Mouse (Mus musculus) forebrain, postnatal 0 days (tissue): ENCODE measurements around the gene Itgb5. TPM values are rescaled to one million over a fixed set of nuclear protein-coding genes. Genes with fewer than 3 reads are reported as not detected.

Experiments
- ATAC-seq: fragments of 200-750 bp; cut with Nextera tagmentation; 2 replicates; pipeline ENCODE4 v1.8.0; 2017; ENCODE audit warnings: mild to moderate bottlenecking, moderate library complexity
- DNase-seq: peaks from one replicate; pipeline ENCODE4 v3.0.0-alpha.2; 2015
- H3K27ac ChIP-seq: fragments of 300-500 bp; sonication (generic); 2 replicates; pipeline ENCODE4 v1.5.1; 2014; ENCODE audit warnings: low read depth, mild to moderate bottlenecking, antibody characterized with exemption, low read length, moderate library complexity, mixed read lengths
- H3K27me3 ChIP-seq: fragments of 300-500 bp; sonication (generic); 2 replicates; pipeline ENCODE4 v1.6.1; 2014; ENCODE audit warnings: mild to moderate bottlenecking, low read length, mixed read lengths; ENCODE audit not compliant: insufficient read depth
- H3K36me3 ChIP-seq: fragments of 300-500 bp; sonication (generic); 2 replicates; pipeline ENCODE4 v1.6.1; 2014; ENCODE audit warnings: mild to moderate bottlenecking, moderate library complexity; ENCODE audit not compliant: insufficient read depth
- H3K4me1 ChIP-seq: fragments of 300-500 bp; sonication (generic); 2 replicates; pipeline ENCODE4 v1.6.1; 2014; ENCODE audit warnings: antibody characterized with exemption; ENCODE audit not compliant: insufficient read depth
- H3K4me2 ChIP-seq: fragments of 300-500 bp; sonication (generic); 2 replicates; pipeline ENCODE4 v1.6.1; 2014; ENCODE audit warnings: low read depth, mild to moderate bottlenecking, moderate library complexity
- H3K4me3 ChIP-seq: fragments of 300-500 bp; sonication (generic); 2 replicates; pipeline ENCODE4 v1.5.1; 2014; ENCODE audit warnings: low read depth, low read length, mixed read lengths
- H3K9ac ChIP-seq: fragments of 300-500 bp; sonication (generic); 2 replicates; pipeline ENCODE4 v1.6.1; 2014; ENCODE audit warnings: mild to moderate bottlenecking
- H3K9me3 ChIP-seq: fragments of 300-500 bp; sonication (generic); 2 replicates; pipeline ENCODE4 v1.6.1; 2016; ENCODE audit warnings: low read length
- CTCF ChIP-seq: sonication (generic); IDR thresholded peaks from 2 replicates; pipeline ENCODE4 v1.5.1; 2016; ENCODE audit warnings: antibody characterized with exemption, control low read depth, low read depth
- WGBS: fragments of 180-500 bp; shearing (Covaris S2); extraction: QIAGEN DNeasy Blood & Tissue Kit; methylation state at CpG from one replicate; pipeline ENCODE4 v1.1.7; 2014; 5-methylcytosine and 5-hydroxymethylcytosine counted together
- polyA plus RNA-seq: library from polyadenylated mRNA; unstranded; fragments of >200 nt; fragmentation: Nextera tagmentation; extraction: Ambion mirVana; gene quantifications from 2 replicates; pipeline ENCODE4 v1.2.1, GENCODE M21; 2015
- total RNA-seq: library from RNA; depleted of rRNA; stranded (reverse); fragments of >200 nt; gene quantifications from 2 replicates; pipeline ENCODE4 v1.2.3, GENCODE M21; 2014

Itgb5 gene
- total and polyA plus RNA-seq, 2 experiments from 2014 or later = 19.7 to 49.3 TPM

- 5% methylated on average over 21 of the region's 21 CpGs for WGBS
- peak; percentile 25; the same call in 1 of the 2 replicates for ATAC-seq
- no peak for TF ChIP-seq CTCF
- 0 out of 2 replicates have a peak overlapping the region, but pooled peaks have one; percentile 6 for H3K27ac ChIP-seq
- DNase-seq = peak; percentile 53
- peak overlapping the region; percentile 7; the same call in 1 of the 2 replicates for H3K4me3 ChIP-seq
- no peak overlapping the region for H3K9ac ChIP-seq
- peaks cover 6% of the 10 kb centered on the region; the same call in 1 of the 2 replicates for H3K4me1 ChIP-seq
- peaks cover 17% of the 10 kb centered on the region for H3K27me3 ChIP-seq
- peak overlapping the region; percentile 31 for H3K4me2 ChIP-seq
- H3K9me3 ChIP-seq = no peaks in the 10 kb centered on the region
- no peaks in the 10 kb centered on the region for H3K36me3 ChIP-seq
Observed at GRCm38 (mm10) chr16:33832728-33833428, 3.4 kb downstream of the Itgb5 start.

GRCm38 (mm10) chr16:33833429-33833753 is 3.9 kb downstream of the Itgb5 start:
- Histone ChIP-seq H3K36me3 (no peaks in the 10 kb centered on the region), H3K4me3 (no peak overlapping the region), H3K9ac (no peak overlapping the region), H3K27ac (0 out of 2 replicates have a peak overlapping the region, but pooled peaks have one; percentile 10), H3K27me3 (peaks cover 17% of the 10 kb centered on the region), H3K9me3 (no peaks in the 10 kb centered on the region), H3K4me2 (peak overlapping the region; percentile 31), H3K4me1 (peaks cover 6% of the 10 kb centered on the region; the same call in 1 of the 2 replicates)
- DNase-seq = no peak
- 5% methylated on average over 5 of the region's 5 CpGs for WGBS
- TF ChIP-seq CTCF = no peak
- no peak for ATAC-seq

- ATAC-seq = peak; percentile 58; the same call in 1 of the 2 replicates
- WGBS = 5% methylated on average over 25 of the region's 25 CpGs
- H3K27ac ChIP-seq = peak overlapping the region; percentile 21; the same call in 1 of the 2 replicates
- peak overlapping the region; percentile 31 for H3K4me2 ChIP-seq
- H3K9ac ChIP-seq = no peak overlapping the region
- H3K9me3 ChIP-seq = no peaks in the 10 kb centered on the region
- peak; percentile 22; the same call in 1 of the 2 replicates for TF ChIP-seq CTCF
- peak; percentile 26 for DNase-seq
- H3K36me3 ChIP-seq = no peaks in the 10 kb centered on the region
- H3K27me3 ChIP-seq = peaks cover 17% of the 10 kb centered on the region
- H3K4me1 ChIP-seq = peaks cover 6% of the 10 kb centered on the region; the same call in 1 of the 2 replicates
- H3K4me3 ChIP-seq = no peak overlapping the region
Observed at GRCm38 (mm10) chr16:33833781-33834482, 4.5 kb downstream of the Itgb5 start.

- H3K27ac ChIP-seq = no peak overlapping the region
- TF ChIP-seq CTCF = no peak
- H3K4me1 ChIP-seq = peaks cover 6% of the 10 kb centered on the region; the same call in 1 of the 2 replicates
- DNase-seq = no peak
- no peak overlapping the region for H3K4me3 ChIP-seq
- 88% methylated on average over 3 of the region's 3 CpGs for WGBS
- peaks cover 7% of the 10 kb centered on the region for H3K27me3 ChIP-seq
- no peak for ATAC-seq
- no peak overlapping the region for H3K9ac ChIP-seq
- no peak overlapping the region for H3K4me2 ChIP-seq
- no peaks in the 10 kb centered on the region for H3K36me3 ChIP-seq
- no peaks in the 10 kb centered on the region for H3K9me3 ChIP-seq
Observed at GRCm38 (mm10) chr16:33836676-33837075, 7.2 kb downstream of the Itgb5 start.

- Histone ChIP-seq H3K9me3 (no peaks in the 10 kb centered on the region), H3K36me3 (no peaks in the 10 kb centered on the region), H3K27me3 (peaks cover 7% of the 10 kb centered on the region), H3K4me1 (peaks cover 6% of the 10 kb centered on the region; the same call in 1 of the 2 replicates), H3K27ac (no peak overlapping the region), H3K4me2 (no peak overlapping the region), H3K4me3 (no peak overlapping the region), H3K9ac (no peak overlapping the region)
- ATAC-seq (no peak), DNase-seq (no peak)
- TF ChIP-seq CTCF = no peak
- WGBS = 71% methylated on average over 3 of the region's 3 CpGs
Observed at GRCm38 (mm10) chr16:33837191-33837590, 7.7 kb downstream of the Itgb5 start.

GRCm38 (mm10) chr16:33840616-33841015 is 11.2 kb downstream of the Itgb5 start:
- no peak for TF ChIP-seq CTCF
- 75% methylated on average over 6 of the region's 6 CpGs for WGBS
- no peak overlapping the region for H3K4me3 ChIP-seq

More at GRCm38 (mm10) chr16:33840616-33841015, 11.2 kb downstream of the Itgb5 start:
- Histone ChIP-seq H3K27me3 (no peaks in the 10 kb centered on the region), H3K27ac (no peak overlapping the region), H3K9me3 (no peaks in the 10 kb centered on the region), H3K4me1 (no peaks in the 10 kb centered on the region), H3K36me3 (no peaks in the 10 kb centered on the region), H3K9ac (no peak overlapping the region), H3K4me2 (no peak overlapping the region)
- ATAC-seq (no peak), DNase-seq (no peak)
